In genomic region chr6:99525351-99525750, GRCm38 (mm10) we compare ENCODE assay signal across 8 mouse cellular contexts. TPM values are rescaled to one million over a fixed set of nuclear protein-coding genes. Genes with fewer than 3 reads are reported as not detected.
A peak's percentile ranks its signal among the peaks of the same experiment; 100 is the strongest.
DNase-seq lines count a peak whose midpoint lies in the region; ATAC-seq lines count a peak whose summit lies in the region.

No protein-coding gene starts in this region.

- no peaks in the 10 kb centered on the region for H3K4me1 ChIP-seq in hindbrain, embryonic 11.5 days (replicated peaks; ENCODE audit: control insufficient read depth, insufficient read depth, low read length)
- peaks cover 21% of the 10 kb centered on the region for H3K4me1 ChIP-seq in hindbrain, embryonic 13.5 days (replicated peaks)
- no peaks in the 10 kb centered on the region for H3K4me1 ChIP-seq in neural tube, embryonic 11.5 days (ENCODE audit: control insufficient read depth, insufficient read depth, low read length)
- peaks cover 24% of the 10 kb centered on the region for H3K4me1 ChIP-seq in neural tube, embryonic 15.5 days

- H3K4me3 ChIP-seq in hindbrain, embryonic 11.5 days (ENCODE audit: low read depth, low read length) = no peak overlapping the region
- H3K4me3 ChIP-seq in hindbrain, embryonic 13.5 days = no peak overlapping the region
- H3K4me3 ChIP-seq in neural tube, embryonic 11.5 days (ENCODE audit: low read depth, low read length) = no peak overlapping the region
- no peak overlapping the region for H3K4me3 ChIP-seq in neural tube, embryonic 15.5 days (replicated peaks)

- no peaks in the 10 kb centered on the region for H3K27me3 ChIP-seq in hindbrain, embryonic 11.5 days (ENCODE audit: control insufficient read depth, insufficient read depth, low read length)
- no peaks in the 10 kb centered on the region for H3K27me3 ChIP-seq in hindbrain, embryonic 13.5 days
- no peaks in the 10 kb centered on the region for H3K27me3 ChIP-seq in neural tube, embryonic 11.5 days (ENCODE audit: control insufficient read depth, insufficient read depth, low read length)
- H3K27me3 ChIP-seq in neural tube, embryonic 15.5 days (replicated peaks) = no peaks in the 10 kb centered on the region

- no peak overlapping the region for H3K9ac ChIP-seq in hindbrain, embryonic 11.5 days (ENCODE audit: low read depth, low read length)
- H3K9ac ChIP-seq in hindbrain, embryonic 13.5 days = no peak overlapping the region
- no peak overlapping the region for H3K9ac ChIP-seq in neural tube, embryonic 11.5 days (ENCODE audit: low read length)
- no peak overlapping the region for H3K9ac ChIP-seq in neural tube, embryonic 15.5 days (replicated peaks)

- 63% methylated on average over 8 of the region's 8 CpGs for WGBS in hindbrain, embryonic 11.5 days
- 47% methylated on average over 8 of the region's 8 CpGs for WGBS in hindbrain, embryonic 13.5 days
- WGBS in neural tube, embryonic 11.5 days = 60% methylated on average over 8 of the region's 8 CpGs
- 36% methylated on average over 8 of the region's 8 CpGs for WGBS in neural tube, embryonic 15.5 days

- no peak overlapping the region for H3K4me2 ChIP-seq in hindbrain, embryonic 11.5 days (replicated peaks; ENCODE audit: low read depth, low read length)
- H3K4me2 ChIP-seq in hindbrain, embryonic 13.5 days = no peak overlapping the region
- no peak overlapping the region for H3K4me2 ChIP-seq in neural tube, embryonic 11.5 days (ENCODE audit: low read depth)
- no peak overlapping the region for H3K4me2 ChIP-seq in neural tube, embryonic 15.5 days

- H3K9me3 ChIP-seq in hindbrain, embryonic 11.5 days (ENCODE audit: control insufficient read depth, low read length) = no peaks in the 10 kb centered on the region
- peaks cover 6% of the 10 kb centered on the region; the same call in 1 of the 2 replicates for H3K9me3 ChIP-seq in hindbrain, embryonic 13.5 days
- H3K9me3 ChIP-seq in neural tube, embryonic 11.5 days (ENCODE audit: control insufficient read depth, low read length) = peaks cover 3% of the 10 kb centered on the region; the same call in 1 of the 2 replicates
- H3K9me3 ChIP-seq in neural tube, embryonic 15.5 days (replicated peaks) = no peaks in the 10 kb centered on the region

- no peak for ATAC-seq in hindbrain, embryonic 11.5 days (ENCODE audit: low FRiP score)
- no peak for ATAC-seq in hindbrain, embryonic 13.5 days (ENCODE audit: low FRiP score)
- ATAC-seq in neural tube, embryonic 11.5 days (ENCODE audit: insufficient read depth, low FRiP score, low TSS enrichment) = no peak
- ATAC-seq in neural tube, embryonic 15.5 days (ENCODE audit: low FRiP score) = no peak
- no peak for ATAC-seq in frontal cortex, adult (ENCODE audit: low TSS enrichment)

- H3K36me3 ChIP-seq in hindbrain, embryonic 11.5 days (ENCODE audit: control insufficient read depth, insufficient read depth, low read length) = no peaks in the 10 kb centered on the region
- H3K36me3 ChIP-seq in hindbrain, embryonic 13.5 days = peaks cover 8% of the 10 kb centered on the region; the same call in 1 of the 2 replicates
- no peaks in the 10 kb centered on the region for H3K36me3 ChIP-seq in neural tube, embryonic 11.5 days (ENCODE audit: control insufficient read depth, insufficient read depth, low read length)
- H3K36me3 ChIP-seq in neural tube, embryonic 15.5 days = peaks cover 3% of the 10 kb centered on the region; the same call in 1 of the 2 replicates

- DNase-seq in hindbrain, embryonic 11.5 days (ENCODE audit: low spot score) = peak; percentile 37
- DNase-seq in neural tube, embryonic 11.5 days (ENCODE audit: low spot score) = peak; percentile 49
- DNase-seq in T-cell, adult 2 months (ENCODE audit: low spot score) = peak; percentile 52
- DNase-seq in kidney, postnatal 14 days = peak; percentile 30
- DNase-seq in ovary, adult 18-20 months (ENCODE audit: low spot score) = no peak

- no peak overlapping the region for H3K27ac ChIP-seq in hindbrain, embryonic 11.5 days (ENCODE audit: low read depth, low read length)
- no peak overlapping the region for H3K27ac ChIP-seq in hindbrain, embryonic 13.5 days
- H3K27ac ChIP-seq in neural tube, embryonic 11.5 days (ENCODE audit: low read depth, low read length) = no peak overlapping the region
- H3K27ac ChIP-seq in neural tube, embryonic 15.5 days (replicated peaks) = no peak overlapping the region

RNA-seq across cellular contexts. Expression of gene Foxp1, which starts 2.8 kb away (rescaled TPM):
- polyA plus RNA-seq in hindbrain, embryonic 11.5 days (2014; fragmentation: Nextera tagmentation; extraction: Ambion mirVana) = 81.5 and 91.9 TPM in 2 replicates
- polyA plus RNA-seq in hindbrain, embryonic 13.5 days (2015; fragmentation: Nextera tagmentation; extraction: Ambion mirVana) = 64.7 and 66.6 TPM in 2 replicates
- polyA plus RNA-seq in neural tube, embryonic 11.5 days (2014; fragmentation: Nextera tagmentation; extraction: Ambion mirVana) = 111 and 116 TPM in 2 replicates
- 51.0 and 63.9 TPM in 2 replicates for polyA plus RNA-seq in neural tube, embryonic 15.5 days (2015; fragmentation: Nextera tagmentation; extraction: Ambion mirVana)
